Mouse (Mus musculus) embryonic facial prominence, embryonic 11.5 days (tissue): ENCODE data around the gene Apof. TPM values are rescaled to one million over a fixed set of nuclear protein-coding genes. Genes with fewer than 3 reads are reported as not detected.
A peak's percentile ranks its signal among the peaks of the same experiment; 100 is the strongest.
"Not testable (repeated sequence)": the region's sequence is repeated elsewhere in the genome, so short reads cannot be mapped to it uniquely, and the experiment has no call there.

Source experiments
- ATAC-seq: fragments of 200-750 bp; cut with Nextera tagmentation; replicated peaks from 2 replicates; pipeline ENCODE4 v1.8.0; 2017; ENCODE audit warnings: low read depth; ENCODE audit not compliant: insufficient number of reproducible peaks, low FRiP score, low TSS enrichment
- DNase-seq: peaks from one replicate; pipeline ENCODE4 v3.0.0-alpha.2; 2015; ENCODE audit warnings: low spot score
- H3K27ac ChIP-seq: fragments of 300-500 bp; sonication (generic); replicated peaks from 2 replicates; pipeline ENCODE4 v1.5.1; 2014; ENCODE audit warnings: mild to moderate bottlenecking, low read depth, low read length, control low read depth
- H3K27me3 ChIP-seq: fragments of 300-500 bp; sonication (generic); 2 replicates; pipeline ENCODE4 v1.6.1; 2014; ENCODE audit warnings: mild to moderate bottlenecking, low read length, moderate library complexity, mixed read lengths; ENCODE audit not compliant: control insufficient read depth, insufficient read depth
- H3K36me3 ChIP-seq: fragments of 300-500 bp; sonication (generic); replicated peaks from 2 replicates; pipeline ENCODE4 v1.6.1; 2014; ENCODE audit warnings: low read depth, mild to moderate bottlenecking, low read length, moderate library complexity, mixed read lengths; ENCODE audit not compliant: control insufficient read depth, insufficient read depth
- H3K4me1 ChIP-seq: fragments of 300-500 bp; sonication (generic); 2 replicates; pipeline ENCODE4 v1.6.1; 2014; ENCODE audit warnings: low read length, mixed read lengths; ENCODE audit not compliant: control insufficient read depth, insufficient read depth
- H3K4me2 ChIP-seq: fragments of 300-500 bp; sonication (generic); 2 replicates; pipeline ENCODE4 v1.6.1; 2014; ENCODE audit warnings: low read depth, mild to moderate bottlenecking, control low read depth, low read length, moderate library complexity
- H3K4me3 ChIP-seq: fragments of 300-500 bp; sonication (generic); 2 replicates; pipeline ENCODE4 v1.5.1; 2014; ENCODE audit warnings: low read depth, low read length, control low read depth
- H3K9ac ChIP-seq: fragments of 300-500 bp; sonication (generic); replicated peaks from 2 replicates; pipeline ENCODE4 v1.6.1; 2014; ENCODE audit warnings: mild to moderate bottlenecking, control low read depth, low read length
- H3K9me3 ChIP-seq: fragments of 300-500 bp; sonication (generic); replicated peaks from 2 replicates; pipeline ENCODE4 v1.6.1; 2016; ENCODE audit warnings: mild to moderate bottlenecking, low read length, inconsistent platforms, mixed read lengths; ENCODE audit not compliant: control insufficient read depth
- WGBS: fragments of 180-500 bp; shearing (Covaris S2); extraction: QIAGEN DNeasy Blood & Tissue Kit; methylation state at CpG from one replicate; pipeline ENCODE4 v1.1.7; 2014; 5-methylcytosine and 5-hydroxymethylcytosine counted together
- polyA plus RNA-seq: library from polyadenylated mRNA; unstranded; fragments of >200 nt; fragmentation: Nextera tagmentation; extraction: Ambion mirVana; gene quantifications from 2 replicates; pipeline ENCODE4 v1.2.1, GENCODE M21; 2014

Apof gene
- polyA plus RNA-seq, 1 experiment from 2014 or later = not detected

DNA sequence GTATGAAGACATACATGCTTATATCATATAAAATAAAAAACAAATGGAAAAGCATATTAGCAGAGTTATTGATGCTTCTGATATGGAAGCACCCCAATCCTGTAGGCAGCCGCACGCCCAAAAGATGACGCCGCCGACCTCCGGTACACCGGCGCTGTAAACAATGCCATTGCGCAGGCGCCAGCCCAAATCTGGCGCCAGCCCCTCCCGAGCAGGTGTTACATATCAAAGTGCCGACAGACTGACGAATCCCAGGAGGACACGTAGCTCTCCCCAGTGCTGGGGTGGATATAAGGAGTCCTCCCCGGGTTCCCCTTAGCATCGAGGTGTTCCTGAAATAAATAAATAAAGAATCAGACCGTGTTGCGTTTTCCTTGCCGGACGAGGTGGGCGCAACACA is 6.2 kb upstream of the Apof start:
- WGBS = 78% methylated on average over 22 of the region's 22 CpGs
- Histone ChIP-seq H3K27ac (no peak overlapping the region), H3K36me3 (no peaks in the 10 kb centered on the region), H3K4me2 (no peak overlapping the region), H3K27me3 (no peaks in the 10 kb centered on the region), H3K9me3 (no peaks in the 10 kb centered on the region), H3K4me3 (no peak overlapping the region), H3K9ac (no peak overlapping the region), H3K4me1 (no peaks in the 10 kb centered on the region)
- no peak for ATAC-seq
- no peak for DNase-seq

DNA sequence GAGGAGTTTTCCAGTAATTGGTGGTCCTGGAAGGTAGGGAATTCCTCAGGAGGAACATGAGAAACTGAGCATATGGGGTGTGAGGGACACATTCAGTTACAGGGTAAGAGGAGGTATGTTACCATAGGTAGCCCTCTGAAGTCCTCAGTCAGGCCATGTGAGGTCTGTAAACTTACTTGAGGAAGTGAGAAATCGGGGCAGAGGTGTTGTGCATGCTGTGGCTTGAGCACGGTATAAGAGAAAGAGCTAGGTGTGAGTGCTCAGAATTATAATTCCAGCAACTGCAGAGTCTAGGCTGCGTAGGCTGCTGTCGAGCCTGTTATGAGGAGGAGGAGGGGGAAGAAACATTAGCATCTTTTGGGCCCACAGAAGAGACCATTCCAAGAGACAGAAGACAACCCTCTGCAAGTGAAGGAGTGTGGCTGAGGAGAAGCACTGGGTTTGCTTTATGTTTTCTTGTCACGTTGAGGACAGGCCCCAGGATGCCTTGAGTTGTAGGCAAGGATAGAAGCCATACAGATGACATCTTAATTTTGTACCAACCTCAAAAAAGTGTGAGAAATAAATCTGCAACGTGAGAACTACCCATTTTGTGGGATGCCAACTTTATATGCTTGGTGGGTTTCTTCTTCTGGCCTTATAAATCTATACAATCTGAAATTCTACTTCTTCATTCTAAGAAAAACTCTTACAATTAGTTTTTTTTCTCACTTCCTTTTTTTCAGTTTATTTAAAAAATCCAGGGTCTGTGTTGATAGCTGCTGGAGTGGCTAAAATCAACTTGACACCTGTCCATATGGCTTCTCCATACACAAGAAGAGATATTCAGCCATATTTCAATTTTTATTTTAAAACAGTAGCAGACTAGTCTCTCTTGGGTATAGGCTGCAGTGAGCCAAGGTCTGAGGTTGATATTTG is 4.8 kb upstream of the Apof start:
- DNase-seq (no peak), ATAC-seq (no peak)
- H3K36me3 ChIP-seq = no peaks in the 10 kb centered on the region
- no peaks in the 10 kb centered on the region for H3K4me1 ChIP-seq
- no peaks in the 10 kb centered on the region for H3K27me3 ChIP-seq
- WGBS = 82% methylated on average over 6 of the region's 6 CpGs
- H3K27ac ChIP-seq = no peak overlapping the region
- no peak overlapping the region for H3K9ac ChIP-seq
- no peak overlapping the region for H3K4me3 ChIP-seq
- H3K4me2 ChIP-seq = no peak overlapping the region
- H3K9me3 ChIP-seq = no peaks in the 10 kb centered on the region

DNA sequence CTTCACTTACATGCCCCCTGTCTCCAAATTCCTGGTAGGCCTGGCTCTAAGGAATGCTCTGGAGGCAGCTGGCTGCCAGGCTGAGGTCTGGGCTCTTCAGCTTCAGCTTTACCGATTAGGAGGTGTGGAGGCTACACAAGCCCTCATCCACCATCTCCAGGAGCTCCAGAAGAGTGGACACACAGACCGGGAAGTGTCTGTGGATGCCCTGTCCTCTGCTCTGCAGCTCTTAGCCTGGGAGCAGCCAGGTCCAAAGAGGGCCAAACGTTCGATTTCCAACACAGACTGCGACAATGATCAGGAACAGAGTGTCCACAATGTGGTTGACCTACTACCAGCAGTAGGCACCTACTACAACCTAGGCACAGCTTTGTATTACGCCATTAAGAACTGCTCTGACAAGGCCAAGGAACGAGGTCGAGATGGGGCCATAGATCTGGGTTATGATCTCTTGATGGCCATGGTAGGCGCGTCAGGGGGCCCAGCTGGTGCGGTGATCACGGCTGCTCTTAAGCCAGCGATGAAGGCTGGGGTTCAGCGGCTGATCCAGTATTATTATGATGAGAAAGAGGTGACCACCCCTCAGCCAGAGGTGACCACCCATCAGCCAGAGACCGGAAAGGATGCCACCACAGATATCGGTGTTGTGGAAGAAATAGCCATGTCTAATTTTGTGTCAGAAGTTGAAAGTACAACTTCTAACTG is 887 bp downstream of the Apof start:
- H3K9me3 ChIP-seq = no peaks in the 10 kb centered on the region
- no peaks in the 10 kb centered on the region for H3K36me3 ChIP-seq
- ATAC-seq (no peak), DNase-seq (no peak)
- no peaks in the 10 kb centered on the region for H3K27me3 ChIP-seq
- H3K9ac ChIP-seq = no peak overlapping the region
- no peak overlapping the region for H3K4me3 ChIP-seq
- H3K4me2 ChIP-seq = no peak overlapping the region
- WGBS = 86% methylated on average over 16 of the region's 16 CpGs
- H3K4me1 ChIP-seq = no peaks in the 10 kb centered on the region
- no peak overlapping the region for H3K27ac ChIP-seq

DNA sequence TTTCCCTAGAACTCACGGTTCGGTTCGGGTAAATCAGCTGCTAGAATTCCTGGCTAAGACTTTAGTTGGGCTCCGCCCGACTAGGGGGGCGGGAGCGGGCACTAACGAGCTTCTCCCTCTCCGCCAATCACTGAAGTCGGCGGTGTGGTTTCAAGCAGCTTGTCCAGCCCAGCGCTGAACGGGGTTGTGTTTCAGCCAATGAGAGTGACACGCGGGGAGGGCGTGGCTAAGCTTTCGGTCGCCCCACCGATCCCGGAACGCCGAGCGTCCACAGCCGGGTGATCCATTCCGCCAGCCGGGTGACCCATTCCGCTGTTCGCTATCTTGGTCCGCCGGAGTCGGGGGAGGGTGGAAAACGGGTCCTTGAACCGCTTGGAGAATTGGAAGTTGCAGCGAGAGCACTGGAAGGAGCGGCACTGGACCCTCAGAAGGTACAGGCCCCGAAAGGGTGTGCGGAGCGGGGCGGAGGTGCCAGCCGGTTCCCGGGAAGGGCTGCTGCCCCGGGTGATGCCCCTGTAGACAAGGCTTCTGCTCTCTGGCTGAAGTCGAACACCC is 1.9 kb downstream of the Apof start, which contains the start of gene Stat2:
Gene Stat2, plus strand, starts transcription at position 273 of the 555 bp plus-strand sequence.
- no peaks in the 10 kb centered on the region for H3K9me3 ChIP-seq
- no peaks in the 10 kb centered on the region for H3K27me3 ChIP-seq
- no peaks in the 10 kb centered on the region for H3K36me3 ChIP-seq
- 0 out of 2 replicates have a peak within 1 kb of the TSS, but pooled peaks have one; percentile 31 for H3K27ac ChIP-seq
- ATAC-seq = peak; percentile 97
- H3K4me3 ChIP-seq = peak within 1 kb of the TSS; percentile 72
- H3K4me2 ChIP-seq = peak within 1 kb of the TSS; percentile 59
- DNase-seq = peak; percentile 98
- under 1% methylated on average over 43 of the region's 43 CpGs for WGBS
- peak within 1 kb of the TSS; percentile 74 for H3K9ac ChIP-seq
- no peaks in the 10 kb centered on the region for H3K4me1 ChIP-seq

DNA sequence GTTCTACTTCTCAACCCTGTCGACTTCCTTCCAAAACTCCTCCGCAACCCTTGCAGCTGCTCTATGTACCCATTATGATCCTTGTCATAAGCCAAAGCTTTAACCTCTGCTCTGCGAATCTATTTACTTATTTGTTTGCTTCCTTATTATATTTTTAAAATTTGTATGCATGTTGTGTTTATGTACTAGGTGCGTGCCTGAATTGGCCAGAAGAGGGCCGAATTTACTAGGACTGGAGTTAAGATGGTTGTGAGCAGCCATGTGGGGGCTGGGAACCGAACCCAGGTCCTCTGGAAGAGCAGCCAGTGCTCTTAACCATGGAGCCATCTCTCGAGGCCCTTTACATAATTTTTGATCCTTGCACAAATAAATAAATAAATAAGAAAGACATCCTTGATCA is 2.4 kb downstream of the Apof start:
- 37% methylated on average over 7 of the region's 7 CpGs for WGBS
- DNase-seq = no peak
- peak overlapping the region; percentile 59 for H3K4me2 ChIP-seq
- 0 out of 2 replicates have a peak overlapping the region, but pooled peaks have one; percentile 31 for H3K27ac ChIP-seq
- H3K4me3 ChIP-seq = peak overlapping the region; percentile 72
- no peaks in the 10 kb centered on the region for H3K4me1 ChIP-seq
- H3K27me3 ChIP-seq = no peaks in the 10 kb centered on the region
- no peaks in the 10 kb centered on the region for H3K36me3 ChIP-seq
- H3K9ac ChIP-seq = peak overlapping the region; percentile 74
- H3K9me3 ChIP-seq = no peaks in the 10 kb centered on the region
- ATAC-seq = no peak

DNA sequence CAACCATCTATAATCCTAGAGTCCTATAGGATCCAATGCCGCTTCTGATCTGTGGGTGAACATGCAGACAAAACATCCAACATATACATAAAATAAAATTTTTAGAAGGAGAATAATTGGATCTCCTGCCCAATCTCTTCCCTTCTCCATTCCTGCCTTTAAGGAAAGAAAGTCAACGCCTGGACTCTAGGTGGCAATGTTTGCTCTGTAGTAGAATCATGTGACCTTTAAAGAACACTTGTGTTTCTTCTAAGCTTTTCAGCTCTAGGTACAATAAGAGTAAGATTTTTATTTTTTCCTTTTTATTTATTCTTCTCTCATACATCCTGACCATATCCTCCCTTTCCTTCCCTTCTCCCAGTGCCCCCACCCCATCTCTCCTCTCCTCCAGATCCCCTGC is 3.4 kb downstream of the Apof start:
- 71% methylated on average over 2 of the region's 2 CpGs for WGBS
- ATAC-seq = no peak

DNA sequence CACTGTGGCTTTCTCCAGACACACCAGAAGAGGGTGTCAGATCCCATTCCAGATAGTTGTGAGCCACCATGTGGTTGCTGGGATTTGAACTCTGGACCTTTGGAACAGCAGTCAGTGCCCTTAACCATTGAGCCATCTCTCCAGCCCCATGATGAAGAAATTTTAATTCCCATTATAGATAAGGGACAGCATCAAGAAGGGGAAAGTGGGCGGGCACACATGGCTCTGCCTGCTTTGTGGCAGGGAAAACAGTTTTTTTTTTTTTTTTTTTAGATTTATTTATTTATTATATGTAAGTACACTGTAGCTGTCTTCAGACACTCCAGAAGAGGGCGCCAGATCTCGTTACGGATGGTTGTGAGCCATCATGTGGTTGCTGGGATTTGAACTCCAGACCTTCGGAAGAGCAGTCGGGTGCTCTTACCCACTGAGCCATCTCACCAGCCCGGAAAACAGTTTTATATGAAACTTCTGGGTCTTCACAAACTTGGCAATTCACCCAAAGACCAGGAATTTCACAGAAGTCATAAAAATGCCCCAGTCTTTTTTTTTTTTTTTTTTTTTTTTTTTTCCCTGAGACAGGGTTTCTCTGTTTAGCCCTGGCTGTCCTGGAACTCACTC is 4.5 kb downstream of the Apof start:
- not testable (repeated sequence) for ATAC-seq, H3K4me3 ChIP-seq
- WGBS = 82% methylated on average over 4 of the region's 7 CpGs

More for the DNA sequence above, 3.4 kb downstream of the Apof start:
- no peak overlapping the region for H3K4me2 ChIP-seq
- DNase-seq = no peak
- no peaks in the 10 kb centered on the region for H3K9me3 ChIP-seq
- H3K4me1 ChIP-seq = no peaks in the 10 kb centered on the region
- H3K36me3 ChIP-seq = no peaks in the 10 kb centered on the region
- no peak overlapping the region for H3K27ac ChIP-seq
- H3K27me3 ChIP-seq = no peaks in the 10 kb centered on the region
- no peak overlapping the region for H3K4me3 ChIP-seq
- no peak overlapping the region for H3K9ac ChIP-seq

More for the DNA sequence above, 4.5 kb downstream of the Apof start:
- not testable (repeated sequence) for H3K9ac ChIP-seq, H3K27ac ChIP-seq, H3K27me3 ChIP-seq, H3K4me2 ChIP-seq, DNase-seq, H3K36me3 ChIP-seq, H3K9me3 ChIP-seq, H3K4me1 ChIP-seq
